ENCODE assay signal across 9 mouse cellular contexts in genomic region chr3:126668692-126669091, GRCm38 (mm10).
DNase-seq lines count a peak whose midpoint lies in the region; ATAC-seq lines count a peak whose summit lies in the region.
"Had no signal": no experiment of that assay in that cellular context is flagged by ENCODE, and none has a peak within 500 bp of the region (broad histone marks: within the 10 kb centered on the region; RNA-seq: fewer than 3 reads in every experiment).

No protein-coding gene starts in this region.

- peak overlapping the region; percentile 9; the same call in 1 of the 2 replicates for H3K27ac ChIP-seq in hindbrain, embryonic 13.5 days
- no peak overlapping the region for H3K27ac ChIP-seq in hindbrain, embryonic 10.5 days
- 0 out of 2 replicates have a peak overlapping the region, but pooled peaks have one; percentile 13 for H3K27ac ChIP-seq in midbrain, embryonic 14.5 days (replicated peaks; ENCODE audit: low read depth, low read length)
- no peak overlapping the region for H3K27ac ChIP-seq in midbrain, embryonic 16.5 days (ENCODE audit: low read length)
- H3K27ac ChIP-seq in heart, embryonic 15.5 days, result peak overlapping the region; percentile 87
- H3K27ac ChIP-seq in stomach, embryonic 15.5 days, result peak overlapping the region; percentile 68; the same call in 1 of the 2 replicates
- H3K27ac ChIP-seq: neural tube, embryonic 12.5 days had no signal

- H3K36me3 ChIP-seq in hindbrain, embryonic 13.5 days, result no peaks in the 10 kb centered on the region
- no peaks in the 10 kb centered on the region for H3K36me3 ChIP-seq in hindbrain, embryonic 10.5 days
- no peaks in the 10 kb centered on the region for H3K36me3 ChIP-seq in midbrain, embryonic 14.5 days (ENCODE audit: control insufficient read depth, insufficient read depth, low read length)
- H3K36me3 ChIP-seq in midbrain, embryonic 16.5 days (ENCODE audit: control insufficient read depth, insufficient read depth, low read length), result no peaks in the 10 kb centered on the region
- H3K36me3 ChIP-seq in heart, embryonic 15.5 days, result no peaks in the 10 kb centered on the region
- no peaks in the 10 kb centered on the region for H3K36me3 ChIP-seq in stomach, embryonic 15.5 days
- H3K36me3 ChIP-seq: neural tube, embryonic 12.5 days had no signal

- no peak for DNase-seq in hindbrain, embryonic 10.5 days (ENCODE audit: low spot score)
- DNase-seq in midbrain, embryonic 14.5 days, result no peak
- DNase-seq in ovary, postnatal 14 days (ENCODE audit: low spot score), result no peak
- DNase-seq: gastrocnemius, postnatal 14 days had no signal

- peaks cover 25% of the 10 kb centered on the region for H3K4me1 ChIP-seq in hindbrain, embryonic 13.5 days (replicated peaks)
- H3K4me1 ChIP-seq in hindbrain, embryonic 10.5 days (replicated peaks), result peaks cover 33% of the 10 kb centered on the region
- peaks cover 27% of the 10 kb centered on the region for H3K4me1 ChIP-seq in midbrain, embryonic 14.5 days (ENCODE audit: control insufficient read depth, insufficient read depth, low read length)
- H3K4me1 ChIP-seq in midbrain, embryonic 16.5 days (ENCODE audit: control insufficient read depth, insufficient read depth, low read length), result peaks cover 24% of the 10 kb centered on the region
- H3K4me1 ChIP-seq in heart, embryonic 15.5 days (replicated peaks), result peaks cover 62% of the 10 kb centered on the region
- peaks cover 17% of the 10 kb centered on the region for H3K4me1 ChIP-seq in stomach, embryonic 15.5 days

- no peaks in the 10 kb centered on the region for H3K9me3 ChIP-seq in hindbrain, embryonic 13.5 days
- H3K9me3 ChIP-seq in hindbrain, embryonic 10.5 days, result no peaks in the 10 kb centered on the region
- H3K9me3 ChIP-seq in midbrain, embryonic 14.5 days (ENCODE audit: control insufficient read depth, low read length), result no peaks in the 10 kb centered on the region
- H3K9me3 ChIP-seq in midbrain, embryonic 16.5 days (replicated peaks; ENCODE audit: control insufficient read depth, low read length, poor library complexity, severe bottlenecking), result no peaks in the 10 kb centered on the region
- no peaks in the 10 kb centered on the region for H3K9me3 ChIP-seq in heart, embryonic 15.5 days (replicated peaks)
- no peaks in the 10 kb centered on the region for H3K9me3 ChIP-seq in stomach, embryonic 15.5 days
- H3K9me3 ChIP-seq: neural tube, embryonic 12.5 days had no signal

- no peaks in the 10 kb centered on the region for H3K27me3 ChIP-seq in hindbrain, embryonic 13.5 days
- no peaks in the 10 kb centered on the region for H3K27me3 ChIP-seq in hindbrain, embryonic 10.5 days (ENCODE audit: insufficient read depth, poor library complexity, severe bottlenecking)
- H3K27me3 ChIP-seq in midbrain, embryonic 14.5 days (ENCODE audit: control insufficient read depth, insufficient read depth, low read length), result no peaks in the 10 kb centered on the region
- no peaks in the 10 kb centered on the region for H3K27me3 ChIP-seq in midbrain, embryonic 16.5 days (ENCODE audit: control insufficient read depth, insufficient read depth, low read depth, low read length)
- no peaks in the 10 kb centered on the region for H3K27me3 ChIP-seq in heart, embryonic 15.5 days
- no peaks in the 10 kb centered on the region for H3K27me3 ChIP-seq in stomach, embryonic 15.5 days (replicated peaks)
- H3K27me3 ChIP-seq: neural tube, embryonic 12.5 days had no signal

- 58% methylated on average over 10 of the region's 10 CpGs for WGBS in hindbrain, embryonic 13.5 days
- WGBS in hindbrain, embryonic 10.5 days, result 62% methylated on average over 10 of the region's 10 CpGs
- WGBS in midbrain, embryonic 14.5 days, result 65% methylated on average over 10 of the region's 10 CpGs
- WGBS in midbrain, embryonic 16.5 days, result 60% methylated on average over 10 of the region's 10 CpGs
- WGBS in heart, embryonic 15.5 days, result 35% methylated on average over 10 of the region's 10 CpGs
- WGBS in stomach, embryonic 15.5 days, result 36% methylated on average over 10 of the region's 10 CpGs

- H3K9ac ChIP-seq in hindbrain, embryonic 13.5 days, result no peak overlapping the region
- H3K9ac ChIP-seq in midbrain, embryonic 14.5 days (replicated peaks; ENCODE audit: low read length), result no peak overlapping the region
- no peak overlapping the region for H3K9ac ChIP-seq in midbrain, embryonic 16.5 days (ENCODE audit: low read depth, low read length)
- H3K9ac ChIP-seq in heart, embryonic 15.5 days, result no peak overlapping the region
- H3K9ac ChIP-seq in stomach, embryonic 15.5 days, result no peak overlapping the region
- H3K9ac ChIP-seq: neural tube, embryonic 12.5 days had no signal

- H3K4me3 ChIP-seq in hindbrain, embryonic 13.5 days, result no peak overlapping the region
- no peak overlapping the region for H3K4me3 ChIP-seq in hindbrain, embryonic 10.5 days
- H3K4me3 ChIP-seq in midbrain, embryonic 14.5 days (replicated peaks; ENCODE audit: low read depth, low read length), result no peak overlapping the region
- no peak overlapping the region for H3K4me3 ChIP-seq in midbrain, embryonic 16.5 days (ENCODE audit: low read depth, low read length)
- H3K4me3 ChIP-seq in heart, embryonic 15.5 days, result no peak overlapping the region
- no peak overlapping the region for H3K4me3 ChIP-seq in stomach, embryonic 15.5 days (replicated peaks)
- H3K4me3 ChIP-seq: neural tube, embryonic 12.5 days had no signal

- no peak for ATAC-seq in hindbrain, embryonic 13.5 days (ENCODE audit: low FRiP score)
- 0 out of 2 replicates have a peak, but pooled peaks have one; percentile 31 for ATAC-seq in midbrain, embryonic 14.5 days (ENCODE audit: low FRiP score, low TSS enrichment)
- no peak for ATAC-seq in midbrain, embryonic 16.5 days
- no peak for ATAC-seq in heart, embryonic 15.5 days (replicated peaks; ENCODE audit: insufficient number of reproducible peaks, insufficient read depth, low FRiP score, low read depth)
- no peak for ATAC-seq in stomach, embryonic 15.5 days (ENCODE audit: insufficient read depth, low FRiP score, low read depth)

- no peak overlapping the region for H3K4me2 ChIP-seq in hindbrain, embryonic 13.5 days
- H3K4me2 ChIP-seq in midbrain, embryonic 14.5 days (ENCODE audit: low read length), result no peak overlapping the region
- no peak overlapping the region for H3K4me2 ChIP-seq in midbrain, embryonic 16.5 days (ENCODE audit: low read length)
- peak overlapping the region; percentile 4; the same call in 1 of the 2 replicates for H3K4me2 ChIP-seq in heart, embryonic 15.5 days
- H3K4me2 ChIP-seq in stomach, embryonic 15.5 days, result no peak overlapping the region
- H3K4me2 ChIP-seq: neural tube, embryonic 12.5 days had no signal

Comparison
In these comparisons a context has a peak if more than half of its experiments do, and no peak if none do; other contexts are left out.
1. H3K27ac ChIP-seq: peak in hindbrain, embryonic 13.5 days (single experiment), midbrain, embryonic 14.5 days (single experiment), heart, embryonic 15.5 days (single experiment) and stomach, embryonic 15.5 days (single experiment); none in hindbrain, embryonic 10.5 days (single experiment) and midbrain, embryonic 16.5 days (single experiment).